Mouse (Mus musculus) naive thymus-derived CD4-positive, alpha-beta T cell, adult 2 months (primary cell): ENCODE data around the gene Olfr365.

Experiments used
- DNase-seq: peaks from one replicate; pipeline ENCODE4 v3.0.0-alpha.2; 2011; ENCODE audit warnings: low read depth

Olfr365 gene

GRCm38 (mm10) chr2:37187898-37188297, at the start of gene Olfr365:
Gene Olfr365, plus strand, starts transcription at chr2:37188198.
- no peak for DNase-seq

GRCm38 (mm10) chr2:37139022-37139421, 49.0 kb upstream of the Olfr365 start, which contains the start of gene Olfr364-ps1:
Gene Olfr364-ps1, plus strand, starts transcription at chr2:37139322.
- DNase-seq = no peak

GRCm38 (mm10) chr2:37211274-37211673, 23.3 kb downstream of the Olfr365 start, which contains the start of gene Olfr366:
Gene Olfr366, plus strand, starts transcription at chr2:37211574.
- no peak for DNase-seq
